Mouse (Mus musculus): ENCODE results near the gene Naxd.

The Naxd gene

GRCm38 (mm10) chr8:11555720-11556591 lies 58.6 kb downstream of the Naxd start:
- peak; percentile 100 for DNase-seq (ENCODE audit: inconsistent ontology term)

- peak; percentile 56 for DNase-seq (ENCODE audit: inconsistent ontology term)
These were observed 59.6 kb downstream of the Naxd start for GRCm38 (mm10) chr8:11556691-11557423.

- DNase-seq (ENCODE audit: inconsistent ontology term) = no peak
These were observed 60.1 kb downstream of the Naxd start for GRCm38 (mm10) chr8:11557424-11557767.

GRCm38 (mm10) chr8:11557768-11558629 lies 60.7 kb downstream of the Naxd start:
- peak; percentile 100 for DNase-seq (ENCODE audit: inconsistent ontology term)

GRCm38 (mm10) chr8:11559511-11559910 lies 62.2 kb downstream of the Naxd start:
- no peak for DNase-seq (ENCODE audit: inconsistent ontology term)

- no peak for DNase-seq (ENCODE audit: inconsistent ontology term)
These were observed 62.9 kb downstream of the Naxd start for GRCm38 (mm10) chr8:11560220-11560619.

- DNase-seq (ENCODE audit: inconsistent ontology term) = peak; percentile 7
These were observed 66.9 kb downstream of the Naxd start for GRCm38 (mm10) chr8:11564236-11564635.
